Mouse (Mus musculus): Measurements from ENCODE around the gene Traf4.

GRCm38 (mm10) chr11:78163681-78164603 is 1.4 kb downstream of the Traf4 start:
- TF ChIP-seq CTCF (IDR thresholded peaks at IDR 0.05; ENCODE audit: low read depth, low read length) (no peak), POLR2A (IDR thresholded peaks at IDR 0.05; ENCODE audit: extremely low read depth, insufficient read depth, low read length) (no peak)

All from liver, adult 2 months (tissue).